Mouse (Mus musculus): ENCODE measurements around the gene Pik3cg.

The Pik3cg gene

DNA sequence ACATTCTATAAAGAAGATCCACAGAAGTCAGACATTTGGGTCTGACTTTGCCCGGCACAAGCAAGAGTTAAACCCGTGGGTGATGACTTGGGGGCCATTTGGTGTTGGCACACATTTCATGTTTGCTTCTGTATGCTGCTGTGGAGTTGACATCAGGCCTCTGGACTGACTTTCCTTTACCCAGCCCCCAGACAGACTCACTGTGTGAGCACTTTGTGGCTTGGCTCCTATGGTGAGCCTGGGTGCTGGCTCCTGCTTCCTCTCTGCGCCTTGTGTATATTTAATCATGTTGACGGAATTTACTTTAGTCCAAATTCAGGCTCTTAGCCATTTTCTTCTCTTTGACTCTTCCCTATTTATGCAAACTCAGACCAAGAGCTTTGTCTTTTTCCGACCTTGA lies 69.6 kb downstream of the Pik3cg start:
- no peak for DNase-seq

DNA sequence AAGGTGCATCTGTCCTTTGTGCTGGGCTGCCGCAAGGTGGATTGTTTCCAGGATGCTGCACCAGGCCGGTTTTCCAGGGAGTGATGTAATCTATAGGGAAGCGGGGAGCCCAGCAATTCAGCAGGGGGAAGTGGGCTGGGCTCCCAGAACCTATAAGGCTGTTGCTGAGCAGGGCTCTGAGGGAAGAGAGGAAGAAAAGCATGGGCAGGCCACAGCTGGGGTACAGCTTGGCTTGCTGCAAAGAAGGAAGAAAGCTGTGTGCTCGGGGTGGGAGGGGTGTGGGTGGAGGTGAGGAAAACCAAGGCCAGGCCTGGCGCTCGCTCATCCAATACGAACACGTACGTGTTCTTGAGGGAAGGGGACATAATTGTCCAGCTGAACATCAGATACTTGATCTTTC lies 70.1 kb downstream of the Pik3cg start:
- DNase-seq = no peak

DNA sequence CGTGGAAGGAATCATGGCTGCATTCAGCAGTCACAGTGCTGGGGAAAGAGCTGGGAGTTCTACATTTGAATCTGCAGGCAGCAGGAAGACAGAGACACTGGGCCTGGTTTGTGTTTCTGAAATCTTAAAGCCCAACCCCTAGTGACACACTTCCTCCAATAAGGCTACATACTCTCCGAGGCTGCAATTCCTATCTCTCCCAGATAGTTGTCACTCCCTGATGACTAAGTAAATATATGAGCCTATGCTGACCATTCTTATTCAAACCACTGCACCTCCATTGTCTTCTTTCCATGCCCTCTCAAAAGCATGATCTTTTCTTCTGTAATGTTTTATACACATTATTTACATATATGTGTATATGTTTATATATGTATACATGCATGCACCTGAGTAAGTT lies 70.9 kb downstream of the Pik3cg start:
- DNase-seq = no peak

DNA sequence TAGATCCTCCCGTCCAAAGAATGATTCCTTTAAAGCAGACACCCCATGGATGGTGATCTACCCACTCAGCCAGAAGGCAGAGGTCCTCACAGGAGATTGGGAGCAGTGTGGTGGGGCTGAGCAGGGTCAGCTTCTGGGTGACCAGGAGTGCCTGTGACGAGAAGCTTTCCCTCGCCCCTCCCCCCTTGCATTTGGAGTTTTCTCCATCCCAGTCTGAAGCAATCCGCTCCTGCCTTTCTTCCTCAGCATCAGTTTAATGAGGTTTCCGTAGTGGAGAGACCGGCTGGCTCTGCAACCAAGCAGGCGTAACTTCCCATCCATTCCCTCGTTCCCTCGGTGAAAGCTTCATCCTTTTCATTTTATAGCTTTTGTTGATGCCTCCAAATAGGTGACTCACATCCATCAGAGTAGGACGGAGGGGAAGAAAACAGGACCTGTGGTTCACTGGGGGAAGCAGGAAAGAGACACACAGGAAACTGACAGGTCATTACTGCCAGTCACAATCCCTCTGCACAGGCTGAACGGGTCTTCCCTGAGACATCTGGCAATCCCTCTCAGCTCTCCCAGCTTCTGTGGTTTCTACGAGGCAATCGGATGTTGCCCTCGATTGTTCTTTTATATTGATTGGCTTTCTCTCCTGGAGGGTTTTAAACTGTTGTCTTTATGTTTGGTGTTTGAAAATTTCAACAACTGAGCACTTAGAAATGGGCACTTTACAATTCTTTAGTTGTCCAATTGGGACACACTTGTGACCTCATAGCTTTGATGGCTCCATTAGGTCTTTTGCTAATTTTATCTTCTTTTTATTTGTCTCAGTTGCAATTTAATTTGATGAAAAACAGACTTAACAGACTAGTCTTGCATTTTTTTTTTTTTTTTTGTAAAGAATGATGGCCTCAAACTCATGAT lies 80.6 kb downstream of the Pik3cg start:
- DNase-seq = no peak

DNA sequence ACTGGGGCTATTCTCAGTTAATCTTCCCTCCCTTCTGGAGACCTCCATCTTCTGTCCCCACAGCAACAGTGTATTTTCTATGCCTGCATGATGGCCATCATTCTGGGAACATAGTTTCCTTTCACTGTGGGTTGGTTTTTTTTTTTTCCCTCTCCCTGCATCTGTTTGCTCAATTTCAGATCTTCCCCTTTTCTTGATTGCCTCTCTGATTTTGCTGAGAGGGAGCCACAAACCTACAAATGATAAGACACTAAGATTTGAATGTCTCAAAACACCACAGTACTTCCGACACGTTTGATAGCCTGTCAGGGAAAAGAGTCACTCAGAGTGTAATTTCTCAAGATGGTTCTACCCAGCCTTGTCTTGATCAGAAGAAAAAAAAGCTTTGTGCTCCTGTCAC lies 81.3 kb downstream of the Pik3cg start:
- DNase-seq = no peak

DNA sequence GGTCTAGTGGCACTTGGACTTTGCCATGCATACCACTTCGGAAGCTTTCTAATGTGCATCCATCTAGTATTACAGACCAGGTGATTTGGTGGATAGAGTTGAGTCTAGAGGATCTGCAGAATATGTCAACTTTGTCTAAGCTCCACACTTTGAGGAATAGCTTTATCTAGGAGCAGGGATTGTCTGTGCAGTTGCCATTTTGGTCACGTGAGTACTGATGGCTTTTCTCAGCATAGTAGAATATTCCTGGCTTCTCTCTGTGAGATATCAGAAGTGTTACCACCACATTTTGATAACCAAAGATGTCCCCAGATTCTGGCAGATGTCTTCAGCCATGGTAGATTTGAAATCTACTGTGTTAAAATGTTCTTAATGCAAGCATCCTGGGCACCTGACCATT lies 84.0 kb downstream of the Pik3cg start:
- DNase-seq = no peak

DNA sequence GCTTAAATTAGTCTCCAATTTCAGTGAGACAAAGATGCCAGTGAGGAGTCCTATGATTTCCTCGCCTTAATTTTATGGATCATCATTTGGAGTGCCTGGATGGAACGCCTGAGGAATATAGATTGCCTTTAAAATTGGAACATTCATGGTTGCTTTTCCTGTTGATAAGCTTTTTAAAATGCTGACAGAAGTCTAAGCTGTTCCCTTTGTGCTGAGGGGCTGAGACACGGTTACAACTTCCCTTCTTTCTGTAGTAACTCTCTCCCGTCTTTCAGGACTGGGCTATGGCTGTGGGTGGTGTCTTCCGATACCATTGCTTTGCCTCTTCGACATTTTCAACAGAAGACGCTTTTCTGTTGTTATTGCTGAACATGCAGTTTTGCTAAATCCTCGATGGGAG lies 84.4 kb downstream of the Pik3cg start:
- no peak for DNase-seq

DNA sequence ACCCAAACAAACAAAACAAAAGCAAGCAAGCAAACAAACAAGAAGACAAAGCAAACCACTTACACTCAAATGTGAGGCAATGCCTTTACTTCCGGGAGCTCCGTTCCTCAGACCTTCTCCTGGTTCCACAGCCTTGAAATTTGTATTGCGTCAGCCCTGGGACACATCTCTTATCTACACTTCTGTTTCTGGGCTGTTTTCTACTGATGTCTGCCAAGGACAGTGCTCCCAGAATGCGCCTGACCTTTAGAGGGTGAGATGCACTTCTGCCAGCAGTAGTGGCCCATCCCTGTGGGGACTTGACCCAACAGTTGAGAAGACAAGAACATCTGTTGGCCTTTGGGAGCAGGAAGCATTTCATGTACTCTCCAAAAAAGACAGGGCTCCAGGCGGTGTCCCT lies 84.9 kb downstream of the Pik3cg start:
- DNase-seq = no peak

Data from kidney, postnatal 25 days (tissue).